Mouse (Mus musculus) thymus, postnatal 25 days (tissue): ENCODE data around the gene Atp1b1.

Experiments
- DNase-seq: peaks from one replicate; pipeline ENCODE4 v3.0.0; 2022

Gene Atp1b1

DNA sequence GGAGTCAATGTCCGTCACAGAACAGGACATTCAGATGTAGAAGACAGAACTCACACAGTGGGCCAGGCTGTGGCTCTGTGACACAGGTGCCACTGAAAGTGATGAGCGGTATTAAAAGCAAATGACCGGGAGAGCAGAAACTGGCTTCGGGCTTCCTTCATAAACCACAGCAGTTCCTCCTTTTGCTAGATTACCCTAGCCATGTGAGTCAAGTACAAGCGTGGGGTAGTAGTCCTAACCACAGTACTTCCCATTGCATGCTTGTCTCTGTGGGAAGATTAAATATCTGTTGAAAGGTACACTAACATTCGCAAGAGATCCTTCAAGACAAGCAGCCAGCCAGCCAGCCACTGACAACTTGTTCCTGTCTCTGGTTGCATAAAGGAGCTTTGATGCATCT, 17.9 kb downstream of the Atp1b1 start:
- DNase-seq: no peak

DNA sequence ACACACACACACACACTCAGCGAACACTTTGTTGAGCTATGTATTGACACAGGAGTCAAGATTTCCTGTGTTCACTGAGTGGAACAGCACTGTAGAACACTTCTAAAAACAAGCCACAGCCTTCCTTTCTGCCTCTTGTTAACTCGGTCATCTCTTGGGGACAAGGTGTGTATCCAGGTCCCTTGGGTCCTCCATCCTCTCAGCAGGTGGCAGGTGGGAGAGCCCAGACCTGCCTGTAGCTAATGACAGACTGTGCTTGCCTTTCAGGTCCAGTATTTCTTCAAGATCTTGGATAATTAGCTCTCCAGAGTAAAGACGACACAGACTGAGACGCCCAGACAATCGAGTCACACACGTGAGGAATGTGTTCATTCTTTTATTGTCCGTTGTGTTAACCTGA, 21.4 kb downstream of the Atp1b1 start:
- DNase-seq: no peak

DNA sequence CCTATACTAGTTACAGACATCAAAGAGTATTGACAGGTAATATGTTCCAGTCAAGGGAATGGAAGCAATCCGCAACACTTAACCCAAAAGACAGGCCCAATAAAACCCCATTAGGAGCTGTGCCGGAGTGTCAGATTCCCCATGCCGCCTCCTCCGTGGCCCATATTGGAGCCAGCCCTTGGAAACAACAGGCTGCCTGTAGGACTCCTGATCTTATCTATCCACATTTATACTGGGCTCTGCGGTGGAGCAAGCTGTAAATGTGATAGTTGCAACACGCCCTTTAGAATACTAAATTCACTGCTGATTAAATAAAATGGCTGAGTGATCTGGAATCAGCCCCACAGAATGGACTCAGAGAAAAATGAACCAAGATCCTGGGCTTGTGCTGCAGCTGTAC, 24.1 kb downstream of the Atp1b1 start:
- DNase-seq: no peak

DNA sequence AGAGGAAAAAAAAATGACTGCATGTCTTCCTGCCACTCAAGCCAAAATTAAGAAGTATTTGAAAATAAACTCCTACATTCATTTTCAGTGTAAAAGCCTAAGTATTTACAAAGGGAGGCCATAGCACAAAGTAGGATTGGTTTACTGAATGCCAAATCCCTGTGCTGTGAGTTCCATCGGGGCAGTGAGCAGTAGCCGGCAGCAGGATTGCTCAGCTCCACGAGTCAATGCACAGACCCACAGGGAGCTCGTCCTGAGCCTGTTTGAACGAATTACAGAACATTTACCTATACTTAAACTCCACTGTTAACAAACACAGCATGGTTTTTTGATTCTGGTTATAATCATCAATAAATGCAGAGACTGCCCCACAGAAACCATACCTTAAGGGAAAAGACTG, 25.5 kb downstream of the Atp1b1 start:
- no peak for DNase-seq

DNA sequence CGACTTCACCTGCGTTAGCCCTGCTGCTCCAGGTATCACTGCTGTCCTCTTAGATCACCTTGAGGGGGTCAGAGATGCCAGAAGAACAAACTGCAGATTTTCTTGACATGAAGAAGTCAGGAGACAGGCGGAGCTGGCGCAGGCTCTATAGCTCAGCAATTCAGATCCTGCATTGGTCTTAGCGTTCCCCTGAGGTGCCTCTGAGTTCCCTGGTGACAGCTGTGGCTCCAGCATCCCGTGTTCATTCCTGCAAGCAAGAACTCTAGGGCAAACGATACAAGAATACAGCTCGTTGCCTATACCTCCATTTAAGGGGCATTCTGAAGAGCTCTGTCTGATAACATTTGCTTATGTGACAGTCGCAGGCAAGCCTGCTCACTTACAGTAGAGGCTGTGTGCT, 29.5 kb downstream of the Atp1b1 start:
- DNase-seq: no peak

DNA sequence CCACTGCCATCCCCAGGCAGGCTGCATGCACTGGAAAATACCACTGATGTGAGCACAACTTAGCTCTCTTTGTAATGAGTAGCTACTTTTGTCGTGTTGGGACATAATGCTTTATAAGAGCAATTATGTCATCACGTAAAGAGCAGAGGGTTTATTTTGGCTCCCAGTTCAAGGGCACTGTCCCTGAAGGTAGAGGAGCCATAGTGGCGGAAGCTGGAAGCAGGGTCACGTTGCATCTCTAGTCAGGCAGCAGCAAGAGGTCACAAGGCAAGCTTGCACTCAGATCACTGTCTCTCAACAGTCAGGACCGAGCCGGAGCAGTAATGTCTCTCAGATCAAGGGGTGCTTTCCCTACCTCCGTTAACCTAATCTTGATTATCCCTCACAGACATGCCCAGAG, 30.4 kb downstream of the Atp1b1 start:
- DNase-seq: no peak

DNA sequence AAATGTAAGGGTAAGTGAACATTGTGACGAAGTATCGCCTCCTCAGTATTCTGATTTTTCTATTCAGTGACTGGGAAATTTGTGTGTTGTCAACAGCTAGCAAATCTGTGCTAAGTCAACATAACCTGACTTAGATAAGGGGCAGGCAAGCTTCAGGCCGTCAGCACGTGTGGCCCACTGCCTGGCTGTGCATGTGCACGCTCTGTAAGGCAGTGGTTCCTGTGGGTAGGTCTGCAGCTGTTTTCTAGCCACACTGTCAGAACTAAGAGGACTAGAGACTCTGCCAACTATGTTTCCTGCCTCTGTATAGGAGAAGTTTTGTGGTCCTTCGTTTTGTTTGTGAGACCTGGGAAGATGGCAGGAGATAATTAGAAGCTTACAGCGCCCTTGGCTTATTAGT, 31.9 kb downstream of the Atp1b1 start:
- DNase-seq: peak; percentile 55

DNA sequence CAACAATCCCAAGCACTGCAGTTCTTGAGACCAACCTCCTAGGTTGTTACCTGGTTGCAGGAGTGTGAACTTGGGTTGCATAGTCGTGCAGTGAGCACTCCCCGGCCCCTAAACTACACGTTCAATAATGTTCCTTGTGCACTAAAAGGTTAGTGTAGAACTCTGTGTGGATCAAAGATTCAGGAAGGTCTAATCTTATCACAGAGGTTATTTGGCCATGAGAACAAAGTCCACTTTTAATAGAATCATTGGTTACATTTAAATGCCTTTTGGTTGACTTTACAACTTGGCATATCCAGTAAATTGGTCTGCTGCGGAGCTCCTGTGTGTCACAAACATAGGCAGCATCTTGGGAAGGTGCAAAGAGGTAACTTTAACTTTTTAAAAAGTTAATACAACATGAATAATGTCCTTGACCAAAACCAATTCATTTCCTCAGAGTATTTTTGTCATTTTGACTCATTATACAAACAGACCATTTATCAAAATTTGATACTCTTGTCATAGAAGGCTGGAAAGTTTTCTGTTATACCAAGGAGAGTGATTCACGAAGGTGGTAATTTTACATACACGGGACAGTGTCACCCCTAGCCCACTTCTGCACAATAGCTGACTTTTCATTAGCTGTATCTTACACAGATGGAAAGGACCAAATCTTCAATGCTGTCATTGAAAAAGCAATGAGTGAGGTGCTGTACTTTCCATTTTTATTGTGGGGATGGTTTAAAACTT, 37.4 kb downstream of the Atp1b1 start:
- no peak for DNase-seq

DNA sequence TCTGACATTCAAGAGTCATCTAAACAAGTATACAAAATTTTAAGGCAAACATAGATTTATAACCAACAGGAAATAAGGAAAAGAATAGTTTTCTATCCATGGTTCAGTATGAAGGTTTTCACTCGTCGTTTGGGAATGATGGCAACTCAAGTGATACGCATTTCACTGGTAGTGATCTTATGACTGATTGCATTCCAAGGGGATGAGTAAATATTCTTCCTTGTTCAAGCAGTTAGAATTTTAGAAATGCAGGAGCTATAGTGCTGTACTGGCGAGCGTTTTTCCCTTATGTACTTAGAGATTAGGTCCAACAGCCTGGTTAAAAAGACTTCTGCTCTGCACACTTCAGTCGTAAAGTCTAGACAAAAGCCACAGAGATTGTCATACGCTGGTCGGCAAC, 38.8 kb downstream of the Atp1b1 start:
- no peak for DNase-seq

DNA sequence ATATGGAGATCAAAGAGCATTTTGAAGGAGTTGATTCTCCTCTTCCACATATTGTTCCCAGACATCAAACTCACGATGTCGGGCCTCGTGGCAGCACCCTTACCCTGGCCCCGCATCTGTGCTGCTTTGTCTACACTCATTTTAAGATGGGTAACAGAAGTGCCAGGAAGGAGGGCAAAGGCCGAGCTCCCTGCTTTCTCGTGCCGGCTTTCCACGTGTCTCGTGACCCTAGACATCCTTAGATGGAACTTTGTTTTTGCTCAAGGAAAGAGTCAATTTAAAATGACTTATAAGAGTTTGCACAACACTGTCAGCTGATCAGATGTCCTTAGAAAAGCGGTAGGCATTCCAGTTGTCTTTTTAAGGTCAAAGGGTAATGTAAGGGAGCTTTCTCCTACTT, 39.8 kb downstream of the Atp1b1 start:
- no peak for DNase-seq

DNA sequence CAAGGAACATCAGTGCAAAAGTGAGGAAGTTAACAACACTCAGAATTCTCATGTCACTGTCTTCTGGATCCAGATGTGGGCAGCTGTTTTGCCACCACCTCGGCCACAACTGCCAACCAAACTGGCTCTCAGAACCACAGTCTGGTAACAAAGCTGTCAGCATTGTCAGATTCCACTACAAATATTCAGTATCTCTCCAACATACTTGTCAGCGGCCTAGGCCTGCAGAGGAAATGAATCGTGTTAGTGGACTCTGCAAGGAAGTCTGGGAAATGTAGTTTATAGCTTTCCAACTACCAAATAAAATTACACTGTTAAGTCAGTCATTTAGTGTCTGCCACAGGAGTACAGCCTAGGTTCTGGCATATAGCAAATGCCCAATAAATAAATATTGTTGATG, 40.6 kb downstream of the Atp1b1 start:
- no peak for DNase-seq

DNA sequence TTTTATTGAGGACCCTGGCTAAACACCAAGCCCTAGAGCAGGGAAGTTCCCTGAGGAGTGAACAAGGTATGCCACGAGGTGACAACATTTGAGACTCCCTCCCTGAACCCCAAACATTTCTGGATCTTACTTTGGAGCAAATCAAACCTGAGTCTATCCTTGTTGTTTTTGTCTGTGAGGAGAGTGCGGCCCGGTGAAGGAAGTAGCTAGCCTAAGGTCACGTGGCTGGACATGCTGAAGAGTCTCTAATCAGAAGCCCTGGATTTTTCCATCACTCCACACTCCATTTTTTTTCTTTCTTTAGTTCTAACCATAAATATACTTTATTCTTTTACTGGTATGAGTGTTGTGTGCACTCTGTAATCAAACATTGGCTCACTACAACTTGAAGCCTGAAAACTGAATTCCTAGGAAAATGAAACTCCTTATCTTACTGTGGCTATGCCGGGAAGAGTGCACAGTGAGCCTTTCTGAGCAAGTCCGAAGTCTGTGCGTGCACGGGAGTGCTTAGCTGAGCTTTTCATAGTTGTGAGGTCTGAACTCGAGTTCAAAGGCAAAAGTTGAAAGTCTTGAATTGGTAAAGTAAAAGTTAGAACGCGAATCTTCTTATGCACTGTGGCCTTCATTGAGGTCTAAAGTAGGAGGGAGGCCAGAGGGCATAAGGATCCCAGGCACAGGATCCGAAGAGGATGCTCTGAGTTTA, 41.3 kb downstream of the Atp1b1 start:
- DNase-seq: no peak

DNA sequence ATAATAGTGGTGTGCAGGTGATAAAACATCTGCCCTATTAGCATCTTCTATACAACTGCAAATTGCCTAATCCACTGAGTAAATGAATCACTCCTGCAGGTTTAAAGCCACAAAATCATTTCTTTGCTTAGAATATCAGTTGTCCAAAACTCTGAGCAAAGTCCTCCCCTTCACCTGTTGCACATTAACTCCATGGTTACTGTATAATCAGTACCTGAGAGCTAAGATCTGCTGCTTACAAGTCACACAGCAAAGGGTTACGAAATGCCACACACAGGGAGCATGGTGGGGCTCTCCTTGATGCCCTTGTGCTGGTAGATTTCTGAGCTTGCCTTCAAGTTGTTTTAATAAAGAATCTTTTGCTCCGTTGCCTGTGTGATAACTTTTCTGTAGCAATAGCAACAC, 42.8 kb downstream of the Atp1b1 start:
- no peak for DNase-seq

DNA sequence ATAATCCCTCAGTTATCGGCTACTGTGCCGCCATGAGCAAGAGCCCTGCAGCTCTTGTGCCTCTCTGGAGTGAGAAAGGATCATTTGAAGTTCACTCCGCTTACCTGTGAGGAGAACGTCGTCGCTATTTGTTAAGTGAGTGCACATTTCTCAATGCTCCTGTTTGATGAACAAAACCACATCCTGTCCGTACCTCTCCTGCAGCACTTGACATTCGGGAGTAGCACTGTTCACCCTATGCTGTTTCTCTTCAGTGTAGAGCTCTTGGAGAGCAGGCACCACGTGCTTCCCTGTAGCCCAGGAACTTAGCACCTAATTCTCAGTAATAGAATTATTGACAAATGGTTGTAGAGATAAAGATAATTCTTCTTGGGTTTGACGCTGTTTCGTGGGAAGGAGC, 44.5 kb downstream of the Atp1b1 start:
- peak; percentile 15 for DNase-seq

DNA sequence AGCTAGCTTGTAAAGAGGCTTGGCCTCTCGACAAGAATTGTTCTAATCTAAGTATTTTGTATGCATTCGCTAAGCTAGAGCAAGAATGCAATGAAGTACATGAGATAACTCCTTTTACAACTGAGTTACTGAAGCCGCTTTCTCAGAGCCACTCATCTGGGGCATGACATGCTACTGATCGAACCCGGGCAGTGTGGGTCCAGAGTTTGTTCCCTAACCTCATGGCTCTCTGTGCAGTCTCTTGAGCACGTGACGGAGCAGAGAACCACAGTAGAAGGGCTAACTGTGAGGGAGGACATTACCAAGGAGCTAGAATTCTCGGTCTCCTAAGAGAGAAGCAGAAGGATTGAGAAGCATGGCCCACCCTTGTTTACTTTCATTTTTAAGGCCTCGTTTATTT, 45.2 kb downstream of the Atp1b1 start:
- no peak for DNase-seq

DNA sequence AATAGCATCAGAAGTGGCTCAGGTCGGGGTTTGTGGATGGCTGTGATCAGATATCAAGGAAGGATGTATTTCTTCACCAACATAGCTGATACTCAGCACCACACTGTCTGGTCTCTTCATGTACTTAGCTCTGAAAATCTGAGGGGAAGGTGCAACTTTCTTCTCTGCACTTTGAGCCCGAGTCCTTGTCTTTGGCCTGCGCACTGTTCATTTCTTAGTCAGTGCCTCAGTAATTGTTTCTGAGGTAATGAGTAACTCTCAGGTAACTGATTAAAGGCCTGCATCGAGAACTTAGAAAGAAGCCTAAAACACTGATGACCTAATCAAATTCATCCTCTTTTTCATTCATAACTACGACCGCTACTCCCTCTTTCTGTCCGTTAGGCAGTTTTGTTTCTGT, 46.8 kb downstream of the Atp1b1 start:
- no peak for DNase-seq

DNA sequence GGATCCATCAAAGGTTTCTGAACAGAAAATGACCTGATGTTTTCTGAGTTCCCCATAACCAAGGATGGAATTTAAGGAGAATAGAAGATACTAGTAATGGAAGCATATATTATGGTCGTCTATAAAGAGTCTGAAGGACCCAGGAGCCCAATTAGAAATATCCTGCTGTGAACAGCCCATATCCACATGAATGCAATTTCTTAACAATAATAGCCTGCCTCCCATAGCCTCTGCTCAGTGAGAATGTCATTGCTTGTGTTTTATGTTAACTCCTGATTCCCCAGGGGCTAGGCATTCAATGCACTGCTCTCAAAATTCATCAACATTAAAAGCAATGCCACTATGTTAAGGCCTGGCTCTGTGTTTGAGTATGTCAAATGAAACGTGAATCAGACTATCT, 49.5 kb downstream of the Atp1b1 start:
- DNase-seq: no peak

DNA sequence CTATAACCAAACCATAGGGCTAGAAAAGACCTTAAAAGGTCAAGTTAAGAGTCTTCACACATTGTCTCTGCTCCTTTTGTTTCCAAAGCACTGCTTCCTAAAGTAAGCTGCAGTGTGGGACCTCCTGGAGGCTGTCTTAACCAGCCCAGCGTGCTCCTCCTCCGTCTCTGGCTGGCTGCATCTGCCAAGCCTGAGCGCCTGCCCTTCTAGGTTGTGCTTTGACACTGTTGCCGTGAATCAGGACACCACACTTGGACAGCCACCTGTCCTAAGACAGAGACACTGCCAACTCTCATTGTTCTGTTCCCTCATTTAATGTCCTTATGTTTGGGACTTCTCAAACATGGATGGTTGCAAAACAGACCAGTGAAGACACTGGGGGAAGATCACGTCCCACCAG, 51.6 kb downstream of the Atp1b1 start:
- DNase-seq: no peak

DNA sequence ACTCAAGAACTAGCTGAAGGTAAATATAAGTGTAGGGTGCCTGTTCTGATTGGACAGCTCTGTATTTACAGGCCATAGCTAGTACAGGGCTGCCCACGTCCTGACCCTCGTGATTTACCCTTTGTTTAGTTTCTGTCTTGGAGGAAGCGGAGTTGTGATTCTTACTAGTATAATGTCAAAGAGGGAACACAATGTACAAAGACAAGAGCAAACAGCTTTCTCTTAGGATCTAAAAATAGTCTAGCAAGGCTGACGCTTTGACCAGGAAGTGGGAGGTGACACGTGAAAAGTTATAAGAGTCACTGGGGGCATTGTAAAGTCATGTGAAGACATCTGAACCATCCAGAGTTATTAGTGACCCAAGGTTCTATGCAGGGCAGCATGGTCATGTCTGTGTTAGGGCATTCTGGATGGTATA, 52.8 kb downstream of the Atp1b1 start:
- peak; percentile 5 for DNase-seq

DNA sequence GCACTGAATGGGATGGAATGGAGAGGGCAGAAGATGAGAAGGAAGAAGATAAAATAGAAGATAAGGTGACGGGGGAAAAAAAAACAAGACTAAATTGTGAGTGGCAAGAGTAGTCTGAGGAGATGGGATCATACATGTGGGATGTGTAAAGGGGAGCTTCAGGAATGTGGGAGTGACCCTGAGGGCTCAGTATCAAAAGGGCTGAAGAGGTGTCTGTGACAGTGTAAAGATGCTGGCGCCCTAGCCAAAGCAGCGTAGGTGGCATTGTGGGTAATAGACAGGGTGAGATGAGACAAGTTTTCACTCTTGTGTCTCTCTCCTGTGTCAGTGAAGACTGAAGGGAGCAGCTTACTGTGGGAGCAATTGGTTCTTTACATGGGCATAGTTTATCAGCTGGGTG, 58.6 kb downstream of the Atp1b1 start:
- DNase-seq: no peak

DNA sequence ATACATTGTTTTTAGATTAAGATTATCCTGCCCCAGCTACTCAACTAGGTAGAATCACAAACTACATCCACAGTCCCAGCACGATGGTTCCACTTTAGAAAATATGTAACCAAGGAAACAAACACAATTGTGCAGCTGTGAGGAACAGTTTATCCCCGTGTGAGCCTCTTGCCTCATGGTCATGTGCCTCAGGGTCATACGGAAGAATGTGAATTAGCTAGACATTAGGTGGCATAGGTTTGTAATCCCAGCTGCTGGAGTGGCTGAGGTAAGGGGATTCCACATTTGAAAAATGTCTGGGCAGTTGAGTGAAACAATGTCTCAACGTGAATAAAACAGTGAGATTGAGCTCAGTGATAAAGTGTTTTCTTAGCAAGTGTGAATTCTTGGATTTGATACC, 60.5 kb downstream of the Atp1b1 start:
- DNase-seq: no peak

DNA sequence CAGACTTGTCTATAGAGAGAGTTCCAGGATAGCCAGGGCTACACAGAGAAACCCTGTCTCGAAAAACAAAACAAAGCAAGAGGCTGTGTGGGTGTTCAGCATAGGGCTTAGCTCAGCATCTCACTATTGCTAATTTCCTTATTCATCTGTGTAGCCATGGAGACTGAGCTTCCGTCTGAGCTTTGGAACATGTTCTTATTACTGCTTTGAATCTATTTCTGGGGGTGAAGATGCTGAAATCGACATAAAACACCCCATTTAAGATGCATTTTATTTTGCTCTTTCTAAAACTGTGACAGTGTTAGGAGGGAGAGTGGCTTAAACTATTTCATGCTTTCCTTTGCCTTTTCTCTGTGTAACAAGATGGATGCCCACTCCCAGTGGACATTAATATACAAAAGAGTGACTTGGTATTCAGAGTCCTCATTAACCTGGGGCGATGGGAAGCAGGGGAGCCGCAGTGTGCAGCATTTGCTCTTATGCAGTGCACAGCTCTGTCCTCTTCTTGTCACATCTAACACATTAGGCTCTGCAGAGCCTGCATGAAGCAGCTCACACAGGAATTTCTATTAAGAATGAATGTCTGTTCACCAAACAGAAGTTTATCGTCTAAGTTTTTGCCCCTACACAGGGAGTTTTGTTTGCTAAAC, 62.9 kb downstream of the Atp1b1 start:
- no peak for DNase-seq

DNA sequence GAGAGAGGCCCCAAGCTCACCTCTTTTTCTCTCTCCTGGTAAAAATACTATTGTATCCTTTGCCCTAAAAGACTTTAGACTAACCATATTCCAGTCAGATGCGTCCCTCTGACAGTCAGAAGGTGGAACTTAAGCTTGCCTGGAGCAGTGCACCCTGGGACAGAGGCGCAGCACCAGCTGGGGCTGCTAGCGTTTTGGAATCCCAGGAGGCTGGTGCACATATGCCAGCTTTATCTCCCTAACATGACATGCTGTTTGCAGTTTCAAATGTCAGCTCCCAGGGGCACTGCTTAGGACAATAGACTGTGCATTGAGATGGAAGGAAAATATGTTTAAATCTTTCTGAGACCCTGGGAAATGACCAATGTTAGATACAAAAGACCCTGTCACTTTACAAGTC, 66.0 kb downstream of the Atp1b1 start:
- no peak for DNase-seq

DNA sequence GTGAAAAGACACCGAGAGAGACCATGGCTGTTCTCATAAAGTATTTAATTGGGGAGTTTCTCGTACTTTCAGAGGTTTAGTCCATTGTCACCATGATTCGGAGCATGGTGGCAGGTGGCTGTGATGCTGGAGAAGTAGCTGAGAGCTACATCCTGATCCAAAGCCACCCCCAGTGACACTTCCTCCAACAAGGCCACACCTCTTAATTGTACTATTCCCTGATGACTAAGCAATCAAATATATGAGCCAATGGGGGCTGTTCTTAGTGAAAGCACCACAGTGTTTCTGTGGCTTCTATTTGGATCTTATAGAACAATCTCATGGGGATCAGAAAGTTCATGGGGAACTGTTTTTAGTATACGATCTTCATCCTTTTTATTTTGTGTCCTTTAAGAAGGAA, 68.4 kb downstream of the Atp1b1 start:
- DNase-seq: no peak
